Mouse (Mus musculus): Measurements from ENCODE around the gene Vps13a.
"Not testable (repeated sequence)": the region's sequence is repeated elsewhere in the genome, so short reads cannot be mapped to it uniquely, and the experiment has no call there.

The Vps13a gene

DNA sequence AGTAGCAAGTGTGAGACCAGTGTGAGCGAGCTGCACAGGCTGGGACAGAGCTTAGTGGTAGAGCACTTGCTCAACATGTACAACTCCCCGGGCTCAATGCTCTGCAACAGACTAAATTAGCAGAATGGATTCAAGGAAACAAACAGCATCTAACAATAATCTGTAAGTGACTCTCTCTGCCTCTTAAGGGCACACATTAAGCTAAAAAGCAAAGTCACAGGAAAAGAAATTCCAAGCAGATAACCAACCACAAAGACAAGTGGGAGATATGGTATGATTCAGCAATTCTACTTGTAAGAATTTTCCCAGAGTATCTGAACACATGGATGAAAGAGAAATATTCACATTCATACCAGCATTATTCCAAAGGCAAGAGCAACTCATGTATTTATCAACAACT is 13.3 kb downstream of the Vps13a start:
- no peak for DNase-seq (ENCODE audit: low spot score in 2 of 2)

DNA sequence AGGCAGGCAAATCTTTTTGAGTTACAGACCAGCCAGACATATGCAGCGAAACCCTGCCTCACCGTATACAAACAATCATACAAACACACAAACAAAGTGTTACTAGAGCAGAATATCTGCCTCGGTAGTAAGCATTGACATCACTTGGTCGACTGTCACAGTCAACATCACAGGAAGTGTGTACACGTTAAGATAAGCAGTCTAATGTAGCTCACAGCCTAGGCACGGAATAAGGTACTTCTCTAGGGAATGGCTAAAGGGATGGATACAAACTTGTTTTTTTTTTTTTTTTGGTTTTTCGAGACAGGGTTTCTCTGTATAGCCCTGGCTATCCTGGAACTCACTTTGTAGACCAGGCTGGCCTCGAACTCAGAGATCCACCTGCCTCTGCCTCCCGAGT is 23.3 kb downstream of the Vps13a start:
- DNase-seq (ENCODE audit: low spot score in 2 of 2): not testable (repeated sequence)

DNA sequence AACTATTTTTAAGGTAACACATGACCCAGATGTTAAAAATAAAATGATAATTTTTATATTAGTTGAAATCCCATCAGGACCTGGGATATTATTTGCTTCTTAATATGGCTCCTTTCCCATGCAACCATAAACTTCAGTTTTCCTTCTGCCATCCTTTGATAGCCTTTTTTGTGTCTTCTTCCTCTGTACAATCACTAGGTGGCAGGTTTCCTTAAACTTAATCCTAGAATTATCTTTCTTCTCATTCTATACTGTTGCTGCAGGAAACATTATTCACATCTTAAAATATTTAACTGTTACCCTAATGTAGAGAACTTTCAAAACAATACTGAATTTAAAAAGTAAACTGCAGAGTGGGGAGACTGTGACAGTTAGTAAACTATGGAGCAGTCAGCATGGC is 24.9 kb downstream of the Vps13a start:
- DNase-seq (ENCODE audit: low spot score in 2 of 2): no peak

DNA sequence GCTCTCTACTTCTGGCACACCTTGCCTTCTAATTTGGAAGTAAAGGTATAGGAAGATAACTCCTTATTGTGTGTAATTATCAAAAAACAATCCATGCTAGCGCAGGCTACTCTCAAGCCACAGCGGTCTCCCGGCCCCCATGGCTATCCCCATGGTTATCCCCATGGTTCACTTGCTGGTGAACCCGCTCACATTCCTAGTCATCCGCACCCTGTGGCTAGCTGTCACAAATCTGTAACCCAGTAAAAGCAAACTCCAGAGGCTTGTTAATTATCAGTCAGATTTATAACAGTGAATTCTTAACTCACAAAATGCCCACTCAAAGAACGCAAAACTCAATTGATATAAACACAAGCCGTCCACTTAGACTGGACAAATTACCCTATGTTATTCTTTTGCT is 25.5 kb downstream of the Vps13a start:
- no peak for DNase-seq (ENCODE audit: low spot score in 2 of 2)

DNA sequence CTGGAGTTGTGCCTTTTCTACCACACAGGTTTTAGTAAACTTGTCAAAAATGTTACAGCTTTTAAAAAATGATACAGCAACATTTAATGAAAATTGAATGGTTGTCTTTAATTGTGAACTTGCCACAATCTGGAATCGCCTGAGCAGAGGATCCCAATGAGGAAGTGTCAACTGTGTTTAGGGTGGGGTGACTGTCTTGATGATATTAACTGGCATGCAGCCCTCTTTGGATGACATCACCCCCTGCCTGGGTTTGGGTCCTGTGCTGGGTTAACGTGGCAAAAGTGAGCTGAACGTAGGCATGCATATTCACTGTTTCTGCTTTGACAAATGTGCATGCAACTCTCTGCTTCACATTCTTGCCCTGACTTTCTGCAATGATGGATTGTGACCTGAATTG is 27.6 kb downstream of the Vps13a start:
- no peak for DNase-seq (ENCODE audit: low spot score in 2 of 2)

DNA sequence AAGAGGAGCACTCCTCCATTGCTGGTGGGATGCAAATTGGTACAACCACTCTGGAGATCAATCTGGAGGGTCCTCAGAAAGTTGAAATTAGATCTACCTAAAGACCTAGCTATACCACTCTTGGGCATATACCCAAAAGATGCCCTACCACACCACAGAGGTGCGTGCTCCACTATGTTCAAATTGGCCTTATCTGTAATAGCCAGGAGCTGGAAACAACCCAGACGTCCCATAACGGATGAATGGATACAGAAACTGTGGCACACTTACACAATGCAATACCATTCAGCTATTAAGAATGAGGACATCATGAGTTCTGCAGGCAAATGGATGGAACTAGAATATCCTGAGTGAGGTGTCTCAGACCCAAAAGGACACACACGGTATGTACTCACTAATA is 43.9 kb downstream of the Vps13a start:
- DNase-seq (ENCODE audit: low spot score in 2 of 2): no peak

DNA sequence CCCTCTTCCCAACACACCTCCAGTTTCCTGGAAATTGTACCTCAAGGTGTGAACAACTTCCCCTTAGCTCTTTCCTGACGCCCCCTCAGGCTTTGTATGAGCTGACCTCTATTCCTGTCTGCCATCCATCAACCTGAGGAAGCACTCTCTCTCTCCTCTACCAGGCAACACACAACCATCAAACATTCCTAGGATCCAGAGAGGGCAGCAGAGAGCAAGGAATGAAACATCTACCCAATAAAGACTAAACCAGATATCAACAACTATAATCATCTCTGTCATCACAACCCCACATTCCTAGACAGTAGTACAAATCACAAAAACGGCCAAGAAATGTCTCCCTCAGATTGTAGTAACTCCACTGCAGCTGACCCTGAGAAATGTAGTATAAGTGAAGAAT is 52.0 kb downstream of the Vps13a start:
- DNase-seq (ENCODE audit: low spot score in 2 of 2): no peak

DNA sequence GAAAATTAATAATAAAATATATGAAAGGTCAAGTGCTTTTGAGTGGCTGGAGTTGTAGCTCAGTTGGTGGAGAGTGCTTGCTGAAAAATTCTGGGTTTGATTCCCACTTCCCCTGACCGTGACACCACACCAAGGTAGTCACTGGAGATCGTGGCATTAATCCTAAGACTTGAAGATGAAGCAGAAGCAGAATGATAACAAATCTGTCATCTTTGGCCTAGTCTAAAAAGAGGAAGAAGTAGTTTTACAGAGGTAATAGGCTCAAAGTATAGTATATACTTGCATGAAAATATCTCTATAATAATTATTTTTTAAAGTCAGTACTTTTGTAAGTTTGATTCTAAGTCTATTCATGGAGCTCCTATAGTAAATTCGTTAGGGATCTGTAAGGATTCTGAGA is 65.5 kb downstream of the Vps13a start:
- no peak for DNase-seq (ENCODE audit: low spot score in 2 of 2)

DNA sequence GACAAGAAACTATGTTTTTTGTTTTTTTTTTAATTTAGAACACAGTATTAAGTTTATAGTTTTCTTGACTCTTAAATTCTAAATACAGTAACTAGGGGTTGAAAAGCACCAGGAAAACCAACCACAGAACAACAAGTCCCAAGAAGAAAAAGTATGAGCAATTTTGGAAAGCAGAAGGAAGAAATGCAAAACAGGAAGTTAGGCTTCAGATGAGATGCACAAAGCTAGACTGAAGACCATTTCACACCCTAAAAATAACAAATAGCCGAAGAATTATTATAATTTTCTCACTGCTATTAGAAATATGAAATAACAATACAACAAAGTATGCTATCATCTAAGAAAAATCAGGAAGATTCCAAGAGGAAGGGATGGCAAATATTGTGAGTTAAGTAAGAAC is 78.9 kb downstream of the Vps13a start:
- DNase-seq (ENCODE audit: low spot score in 2 of 2): no peak

DNA sequence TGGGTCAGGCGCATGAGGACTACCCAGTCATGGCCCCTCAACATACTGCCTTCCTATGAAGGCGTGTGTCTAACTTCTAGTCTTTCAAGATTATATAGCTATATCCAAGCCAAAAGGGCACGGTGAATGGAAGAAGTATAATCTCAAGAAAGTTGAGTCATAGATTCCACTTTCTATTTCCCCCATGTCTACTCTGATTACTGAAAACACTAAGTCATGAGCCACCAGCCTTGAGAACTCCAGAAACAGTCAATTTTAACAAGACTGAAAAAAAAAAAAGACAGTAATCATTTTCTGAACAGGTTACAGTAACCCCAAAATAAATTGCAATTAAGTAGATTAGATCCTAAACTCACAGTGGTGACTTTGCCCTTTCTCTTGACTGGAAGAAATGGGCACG is 95.8 kb downstream of the Vps13a start:
- no peak for DNase-seq (ENCODE audit: low spot score in 2 of 2)

DNA sequence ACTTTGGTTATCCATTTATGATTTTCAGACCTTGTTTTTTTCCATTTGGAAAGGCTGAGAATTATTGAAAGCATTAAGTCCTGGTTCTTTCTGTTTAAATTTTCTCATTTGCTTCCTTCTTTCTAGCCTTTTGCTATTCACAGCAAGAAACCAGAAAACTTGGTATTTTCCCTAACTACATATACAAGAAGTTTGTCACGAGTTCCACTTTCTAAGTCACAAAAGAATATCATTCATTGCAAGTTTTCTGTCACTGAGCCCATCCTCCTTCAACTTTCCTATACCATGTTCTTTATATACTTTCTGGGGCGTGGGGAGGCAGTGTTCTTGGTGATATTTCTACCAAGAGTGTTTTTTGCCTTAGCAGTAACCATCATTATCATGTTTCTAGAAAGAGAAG is 96.5 kb downstream of the Vps13a start:
- no peak for DNase-seq (ENCODE audit: low spot score in 2 of 2)

DNA sequence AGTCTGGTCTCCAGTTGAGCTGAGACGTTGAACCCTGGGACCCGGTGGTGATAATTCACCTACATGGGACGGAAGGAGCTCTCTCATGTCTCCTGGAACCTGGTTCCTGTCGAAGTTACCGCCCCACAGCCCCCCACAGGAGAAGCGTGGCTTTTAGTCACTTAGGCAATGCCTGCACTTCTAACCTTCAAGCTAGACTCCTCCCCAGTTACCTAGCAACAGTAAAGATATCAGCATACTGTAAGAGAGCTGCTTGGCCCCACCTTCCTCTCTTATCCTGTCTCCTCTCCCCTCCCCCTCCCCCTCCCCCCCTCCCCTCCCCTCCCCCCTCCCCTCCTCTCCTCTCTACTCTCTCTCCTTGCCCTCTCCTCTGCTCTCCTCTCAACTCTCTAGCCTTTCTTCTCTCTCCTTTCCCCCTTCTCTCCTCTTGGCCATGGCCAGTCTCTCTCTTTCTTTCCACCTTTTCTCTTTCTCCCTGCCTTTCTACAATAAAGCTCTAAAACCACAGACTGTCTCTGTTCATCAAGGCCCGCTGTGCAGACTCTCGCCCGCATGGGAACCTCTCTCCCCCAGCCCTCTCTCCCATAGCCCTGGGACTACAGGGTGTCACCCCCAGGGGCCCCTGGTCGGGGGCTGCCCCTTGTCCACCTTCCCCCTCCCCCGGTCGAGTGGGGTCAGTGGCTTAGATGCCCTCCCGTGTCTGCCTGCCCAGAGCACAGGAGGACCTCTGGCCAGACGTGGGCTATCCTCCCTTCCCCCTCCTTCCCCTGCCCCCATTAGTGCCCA is 154.9 kb downstream of the Vps13a start:
- DNase-seq (ENCODE audit: low spot score in 2 of 2): no peak

DNA sequence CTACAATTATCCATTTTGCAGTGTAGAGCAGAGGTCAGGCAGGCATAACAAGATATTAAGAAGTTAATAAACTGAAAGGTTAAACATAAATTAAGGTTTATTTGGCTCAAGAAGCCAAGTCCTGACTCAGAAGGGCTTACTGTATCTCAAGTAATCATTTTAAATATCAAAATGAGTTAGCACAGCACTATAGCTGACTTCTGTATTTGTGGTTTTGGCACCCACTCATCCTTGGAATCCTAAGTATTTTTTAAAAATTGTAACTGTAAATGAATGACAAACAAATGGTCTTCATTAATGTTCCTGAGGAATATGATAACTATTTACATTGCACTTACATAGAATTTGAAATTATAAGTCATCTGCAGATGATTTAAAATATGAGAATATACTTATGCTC is 155.7 kb downstream of the Vps13a start:
- no peak for DNase-seq (ENCODE audit: low spot score in 2 of 2)

DNA sequence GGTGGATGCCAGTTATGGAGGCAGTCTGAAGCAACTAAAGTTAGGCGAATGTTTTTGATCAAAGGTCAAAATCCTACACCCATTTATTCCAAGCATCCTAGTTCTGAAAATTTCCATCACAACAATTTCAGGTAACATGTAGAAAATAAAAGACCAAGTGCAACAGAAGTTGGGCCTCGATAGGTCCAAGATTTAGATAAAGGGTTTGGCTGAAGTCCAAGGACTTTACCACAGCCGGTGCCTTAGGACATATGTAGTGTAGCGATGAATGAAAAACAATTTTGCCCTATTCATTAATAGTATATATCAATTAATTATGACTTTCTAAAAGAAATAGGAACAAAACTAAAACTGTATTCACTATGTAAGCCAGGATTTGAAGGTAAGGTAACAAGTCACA is 157.6 kb downstream of the Vps13a start:
- DNase-seq (ENCODE audit: low spot score in 2 of 2): no peak

DNA sequence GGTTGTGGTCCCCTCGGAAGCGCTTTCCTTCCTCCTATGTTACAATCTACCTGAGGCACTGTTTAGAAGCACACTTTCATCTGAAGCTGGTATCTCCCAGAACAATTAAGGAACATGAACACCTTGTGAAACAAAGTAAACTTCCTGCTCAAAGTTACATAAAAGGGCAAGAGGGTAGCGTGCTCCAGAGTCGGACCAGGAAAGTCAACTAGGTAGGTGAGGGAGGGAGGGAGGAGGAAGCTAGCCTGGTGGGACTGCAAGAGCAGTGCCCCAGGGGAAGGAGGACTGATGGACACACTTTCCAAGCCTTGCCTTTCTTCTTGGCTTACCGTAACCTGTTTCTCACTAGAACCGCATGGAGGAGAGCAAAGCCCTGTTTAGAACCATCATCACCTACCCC is 173.1 kb downstream of the Vps13a start:
- DNase-seq (ENCODE audit: low spot score in 2 of 2): no peak

DNA sequence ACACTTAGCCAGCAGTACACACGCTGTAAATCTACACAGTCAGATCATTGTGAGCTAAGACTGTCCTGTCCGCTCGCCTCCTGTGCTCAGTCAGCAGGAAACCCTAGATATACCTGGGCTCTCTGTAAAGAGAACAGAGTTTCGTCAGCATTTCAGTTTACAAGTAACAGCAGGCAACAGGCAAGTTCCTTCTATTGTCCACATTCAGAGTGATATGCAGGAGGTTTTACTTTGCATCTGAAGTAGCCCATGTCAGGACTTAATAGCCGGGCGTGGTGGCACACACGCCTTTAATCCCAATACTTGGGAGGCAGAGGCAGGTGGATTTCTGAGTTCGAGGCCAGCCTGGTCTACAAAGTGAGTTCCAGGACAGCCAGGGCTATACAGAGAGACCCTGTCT is 178.7 kb downstream of the Vps13a start:
- DNase-seq (ENCODE audit: low spot score in 2 of 2): no peak

DNA sequence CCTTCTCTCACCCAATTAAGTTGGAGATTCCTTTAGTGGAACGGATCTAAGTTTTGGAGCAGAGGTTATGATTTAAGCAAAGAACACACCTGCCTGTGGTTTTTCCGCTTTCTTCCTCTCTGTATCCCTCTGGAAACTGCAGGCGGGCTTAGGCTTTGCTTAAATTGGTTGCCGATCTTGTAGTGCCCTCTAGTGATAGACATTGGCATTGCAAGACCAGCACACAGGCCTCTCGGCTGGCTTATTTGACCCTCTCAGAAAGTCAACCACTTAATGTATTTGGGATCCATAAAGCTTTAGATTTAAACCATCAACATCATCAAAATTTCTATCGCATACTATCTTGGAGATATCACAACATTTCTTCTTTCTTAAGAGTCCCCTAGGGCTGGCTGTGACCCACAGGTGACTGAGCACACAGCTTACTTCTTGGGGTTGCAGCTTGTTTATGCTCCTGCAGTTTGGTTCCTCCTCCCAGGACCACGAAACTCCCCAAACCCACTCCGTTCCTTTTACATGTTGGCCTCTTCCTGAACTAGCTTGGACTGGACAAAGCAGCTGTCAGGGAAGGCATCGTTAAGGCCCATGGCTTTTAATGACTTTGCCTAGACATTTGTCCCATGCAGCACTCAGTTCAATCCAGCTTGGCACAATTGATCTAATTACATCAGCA is 181.3 kb downstream of the Vps13a start:
- peak; percentile 62 to 63 for DNase-seq (ENCODE audit: low spot score in 2 of 2)

DNA sequence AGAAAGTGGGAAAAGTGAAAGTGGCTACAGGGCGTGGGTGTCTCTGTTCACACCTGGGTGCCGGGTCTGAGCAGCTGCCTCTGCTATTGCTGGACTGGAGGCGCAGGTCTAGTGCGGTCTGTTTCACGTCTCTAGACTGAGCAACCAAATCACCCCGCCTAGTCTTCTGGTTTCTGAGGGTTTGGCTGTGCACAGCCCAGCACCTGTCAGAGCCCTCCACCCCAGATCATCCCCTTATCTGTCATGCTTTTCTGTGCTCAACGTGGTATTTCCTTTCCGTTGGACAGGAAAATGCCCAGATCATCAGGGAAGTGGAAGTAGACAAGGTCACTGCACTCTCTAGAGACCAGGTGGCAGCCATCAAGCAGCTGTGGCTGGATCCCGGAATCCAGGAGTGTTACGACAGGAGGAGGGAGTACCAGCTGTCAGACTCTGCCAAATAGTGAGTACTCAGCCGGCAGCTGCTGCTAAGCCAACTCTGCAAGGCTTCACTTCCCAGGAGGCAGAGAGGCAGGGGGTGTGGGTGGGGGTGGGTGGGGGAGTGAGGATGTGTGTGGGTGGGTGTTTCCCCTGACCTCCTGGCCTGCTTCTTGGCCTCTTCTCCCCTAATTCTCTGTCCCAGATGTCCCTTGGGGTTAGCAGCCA is 182.0 kb downstream of the Vps13a start:
- DNase-seq (ENCODE audit: low spot score in 2 of 2): no peak

DNA sequence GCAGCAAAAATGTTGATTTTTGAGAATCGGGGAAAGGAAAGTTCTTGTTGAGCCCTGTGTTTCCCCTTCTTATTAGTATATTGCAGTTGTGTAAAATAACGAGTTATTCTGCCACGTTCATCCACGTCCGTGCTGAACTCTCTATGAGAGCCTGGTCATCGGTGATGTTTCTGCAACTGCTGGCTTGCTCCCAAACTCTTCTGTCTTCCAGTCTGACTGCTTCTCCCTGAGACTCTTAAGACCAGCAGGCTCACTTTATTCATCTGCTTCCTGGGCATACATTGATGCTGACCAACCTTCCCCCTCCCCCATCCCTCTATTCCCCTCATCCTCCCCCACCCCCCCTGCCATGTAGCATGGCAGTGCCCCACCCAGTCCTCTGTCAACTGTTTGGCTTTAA is 183.5 kb downstream of the Vps13a start:
- DNase-seq (ENCODE audit: low spot score in 2 of 2): no peak

DNA sequence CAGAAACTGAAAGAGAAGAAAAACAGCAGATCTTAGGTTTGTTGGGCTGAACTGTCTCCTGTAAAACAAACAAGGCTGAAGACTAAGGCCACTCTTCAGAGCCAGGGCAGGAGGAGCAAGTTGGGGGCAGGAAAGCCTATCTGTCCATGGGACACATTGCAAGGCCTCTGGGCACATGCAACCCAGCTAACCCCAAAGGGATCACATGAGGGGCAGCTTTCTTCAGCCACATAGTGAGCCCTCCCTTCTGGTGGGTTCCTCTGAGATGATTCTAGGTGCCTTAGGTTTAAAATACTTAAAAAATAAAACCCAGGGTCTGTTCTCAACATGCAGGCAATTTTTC is 186.8 kb downstream of the Vps13a start:
- DNase-seq (ENCODE audit: low spot score in 2 of 2): no peak

DNA sequence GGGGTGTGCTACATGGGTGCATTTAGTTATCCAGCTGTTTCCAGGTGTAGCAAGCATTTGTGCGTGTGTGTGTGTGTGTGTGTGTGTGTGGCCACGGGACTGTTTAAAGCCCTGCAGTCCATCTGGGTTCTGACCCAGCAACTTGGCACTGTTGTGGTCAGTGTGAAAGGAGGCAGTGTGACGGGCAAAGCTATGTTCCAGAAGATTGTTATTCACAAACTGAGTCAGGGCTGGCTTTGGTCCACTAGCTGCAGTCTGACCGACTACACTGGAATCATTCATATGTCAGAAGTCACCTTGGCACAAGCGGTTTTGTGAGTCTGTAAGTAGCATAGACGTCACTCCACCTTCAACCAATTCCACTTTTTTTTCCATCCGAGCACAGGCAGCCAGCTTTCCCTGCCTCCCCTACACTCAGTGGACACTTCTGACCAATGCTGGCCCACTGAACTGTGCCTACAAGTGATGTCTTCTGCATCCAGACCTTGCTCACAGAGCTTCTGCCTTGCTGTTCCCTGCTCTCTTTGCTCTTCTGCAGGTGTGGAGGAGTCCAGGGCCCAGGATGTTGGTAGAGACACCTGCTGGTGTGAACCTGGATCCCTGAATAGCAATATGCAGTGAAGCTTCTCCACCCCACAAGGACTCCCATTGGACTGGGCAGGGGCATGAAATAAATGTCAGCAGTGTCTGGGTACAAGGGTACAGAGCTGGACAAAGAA is 187.3 kb downstream of the Vps13a start:
- no peak for DNase-seq (ENCODE audit: low spot score in 2 of 2)

DNA sequence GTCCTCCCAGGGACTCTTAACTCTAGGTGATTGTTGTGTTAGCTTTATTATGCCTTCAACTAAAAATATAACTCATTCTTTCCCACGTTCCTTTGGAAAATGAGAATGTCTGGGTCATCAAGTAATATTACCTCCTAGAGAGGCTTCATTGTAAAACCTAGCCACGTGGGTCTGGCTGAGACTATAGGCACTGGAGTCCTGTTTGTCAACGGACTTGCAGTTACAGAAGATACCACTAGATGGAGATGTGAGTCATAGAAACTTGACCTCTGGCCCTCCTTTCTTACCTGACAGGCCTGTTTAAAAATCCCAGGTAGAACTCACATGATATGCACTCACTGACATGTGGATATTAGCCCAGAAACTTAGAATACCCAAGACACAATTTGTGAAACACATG is 195.4 kb downstream of the Vps13a start:
- no peak for DNase-seq (ENCODE audit: low spot score in 2 of 2)

DNA sequence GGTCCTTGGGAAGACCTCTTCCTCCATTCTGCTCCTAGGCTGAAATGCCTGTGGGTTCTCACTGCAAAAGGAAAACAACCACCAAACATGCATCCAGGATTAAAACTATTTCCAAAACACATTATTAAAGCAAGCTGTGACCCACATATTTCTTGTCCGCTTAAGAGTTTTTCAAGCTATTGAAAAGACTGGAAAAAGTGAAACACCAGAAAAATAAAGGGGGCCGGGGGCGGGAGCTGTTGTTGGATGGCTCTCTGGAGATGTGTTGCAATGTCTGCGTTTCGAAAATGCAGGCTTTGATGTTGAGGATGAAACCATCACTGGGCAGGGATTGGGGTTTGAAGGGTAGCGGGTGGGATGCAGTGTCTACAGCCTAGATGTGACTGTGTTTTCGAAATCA is 196.2 kb downstream of the Vps13a start:
- no peak for DNase-seq (ENCODE audit: low spot score in 2 of 2)

Data from urinary bladder, postnatal 36 days (tissue).